ENCODE assay signal across 9 mouse cellular contexts in the genomic region with DNA sequence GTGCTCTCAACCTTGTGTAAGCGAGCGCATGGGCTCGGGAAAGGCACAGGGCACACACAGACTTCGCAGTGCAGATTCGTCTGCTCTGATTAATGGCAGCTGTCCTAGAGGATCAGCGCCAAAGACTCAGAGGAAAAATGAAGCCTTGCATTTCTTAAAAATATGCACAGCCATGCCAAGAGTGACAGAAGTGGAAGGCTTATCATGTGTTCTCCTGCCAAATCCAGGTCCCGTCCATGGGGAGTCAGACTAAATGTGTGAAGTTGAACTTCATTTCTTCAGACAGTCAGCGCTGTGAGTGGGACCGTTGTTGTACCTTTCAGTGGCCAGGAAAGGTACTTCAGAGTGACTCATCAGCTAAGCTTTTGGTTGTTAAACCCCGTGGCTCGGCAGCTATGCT. TPM values are rescaled to one million over a fixed set of nuclear protein-coding genes. Genes with fewer than 3 reads are reported as not detected.
DNase-seq lines count a peak whose midpoint lies in the region; ATAC-seq and TF ChIP-seq lines count a peak whose summit lies in the region.
"Had no signal": no experiment of that assay in that cellular context is flagged by ENCODE, and none has a peak within 500 bp of the region (broad histone marks: within the 10 kb centered on the region; RNA-seq: fewer than 3 reads in every experiment).

No protein-coding gene starts in this region.

- DNase-seq in hindbrain, embryonic 14.5 days (ENCODE audit: low spot score): no peak
- DNase-seq in cerebellum, adult 2 months: peak; percentile 57 to 75
- no peak for DNase-seq in thymus, adult 2 months
- DNase-seq in thymus, postnatal 10 days (ENCODE audit: low spot score in 2 of 2): no peak
- no peak for DNase-seq in left cerebral cortex, postnatal 10 days (ENCODE audit: extremely low spot score in 1 of 2, low spot score in 2 of 2)

- H3K4me1 ChIP-seq in hindbrain, embryonic 16.5 days (ENCODE audit: control insufficient read depth, insufficient read depth, low read depth, low read length): peaks cover 32% of the 10 kb centered on the region
- peaks cover 45% of the 10 kb centered on the region for H3K4me1 ChIP-seq in hindbrain, embryonic 14.5 days (replicated peaks; ENCODE audit: control insufficient read depth, insufficient read depth, low read length)
- peaks cover 92% of the 10 kb centered on the region for H3K4me1 ChIP-seq in E14TG2a.4 (replicated peaks; ENCODE audit: low read depth, low read length)
- H3K4me1 ChIP-seq in cerebellum, adult 2 months (ENCODE audit: control insufficient read depth, insufficient read depth, low read length): peaks cover 9% of the 10 kb centered on the region
- peaks cover 69% of the 10 kb centered on the region for H3K4me1 ChIP-seq in heart, embryonic 16.5 days (ENCODE audit: control insufficient read depth, insufficient read depth, low read length)
- peaks cover 5% of the 10 kb centered on the region for H3K4me1 ChIP-seq in thymus, adult 2 months (replicated peaks; ENCODE audit: control insufficient read depth, insufficient read depth, low read length)

- H3K27me3 ChIP-seq in hindbrain, embryonic 16.5 days (replicated peaks; ENCODE audit: control insufficient read depth, insufficient read depth, low read length): no peaks in the 10 kb centered on the region
- H3K27me3 ChIP-seq in hindbrain, embryonic 14.5 days (ENCODE audit: control insufficient read depth, insufficient read depth, low read length): no peaks in the 10 kb centered on the region
- H3K27me3 ChIP-seq in E14TG2a.4 (ENCODE audit: insufficient read depth, low read length): no peaks in the 10 kb centered on the region
- no peaks in the 10 kb centered on the region for H3K27me3 ChIP-seq in cerebellum, adult 2 months (ENCODE audit: control insufficient read depth, insufficient read depth, low read length)
- H3K27me3 ChIP-seq in heart, embryonic 16.5 days (ENCODE audit: control insufficient read depth, insufficient read depth, low read length): no peaks in the 10 kb centered on the region
- H3K27me3 ChIP-seq in thymus, adult 2 months (ENCODE audit: control insufficient read depth, insufficient read depth, low read length): no peaks in the 10 kb centered on the region

- peak; percentile 48; the same call in 1 of the 2 replicates for ATAC-seq in hindbrain, embryonic 16.5 days
- no peak for ATAC-seq in hindbrain, embryonic 14.5 days (ENCODE audit: low FRiP score)
- ATAC-seq in heart, embryonic 16.5 days (replicated peaks; ENCODE audit: extremely low read depth, insufficient read depth, low FRiP score): peak; percentile 33

- intact Hi-C loops in left cerebral cortex, postnatal 10 days (cut with DNase I): loop anchor here (5.0 kb wide), 1 partner anchor 135 kb away; no protein-coding TSS in a partner anchor

- H3K36me3 ChIP-seq in hindbrain, embryonic 16.5 days (ENCODE audit: control insufficient read depth, insufficient read depth, low read length): no peaks in the 10 kb centered on the region
- no peaks in the 10 kb centered on the region for H3K36me3 ChIP-seq in hindbrain, embryonic 14.5 days (replicated peaks; ENCODE audit: control insufficient read depth, insufficient read depth)
- peaks cover 59% of the 10 kb centered on the region for H3K36me3 ChIP-seq in E14TG2a.4 (ENCODE audit: insufficient read depth, low read length)
- no peaks in the 10 kb centered on the region for H3K36me3 ChIP-seq in heart, embryonic 16.5 days (ENCODE audit: control insufficient read depth, insufficient read depth)
- H3K36me3 ChIP-seq in thymus, adult 2 months (ENCODE audit: control insufficient read depth, insufficient read depth, low read length): no peaks in the 10 kb centered on the region
- H3K36me3 ChIP-seq: G1E had no signal

- no peak overlapping the region for H3K4me3 ChIP-seq in hindbrain, embryonic 16.5 days (ENCODE audit: low read length)
- no peak overlapping the region for H3K4me3 ChIP-seq in hindbrain, embryonic 14.5 days (replicated peaks; ENCODE audit: low read length)
- H3K4me3 ChIP-seq in E14TG2a.4 (replicated peaks; ENCODE audit: low read length): 0 out of 2 replicates have a peak overlapping the region, but pooled peaks have one; percentile 13
- H3K4me3 ChIP-seq in cerebellum, adult 2 months (replicated peaks; ENCODE audit: insufficient read depth, low read depth, low read length): no peak overlapping the region
- peak overlapping the region; percentile 7 for H3K4me3 ChIP-seq in heart, embryonic 16.5 days (ENCODE audit: low read length)
- H3K4me3 ChIP-seq in thymus, adult 2 months (ENCODE audit: control insufficient read depth, insufficient read depth, low read length): no peak overlapping the region

- H3K9ac ChIP-seq in hindbrain, embryonic 16.5 days (ENCODE audit: low read depth, low read length): no peak overlapping the region
- H3K9ac ChIP-seq in hindbrain, embryonic 14.5 days: no peak overlapping the region
- H3K9ac ChIP-seq in heart, embryonic 16.5 days (ENCODE audit: low read length): no peak overlapping the region; the same call in 1 of the 2 replicates

- H3K27ac ChIP-seq in hindbrain, embryonic 16.5 days (ENCODE audit: low read depth, low read length): no peak overlapping the region
- H3K27ac ChIP-seq in hindbrain, embryonic 14.5 days: no peak overlapping the region
- no peak overlapping the region for H3K27ac ChIP-seq in cerebellum, adult 2 months (ENCODE audit: insufficient read depth, low read length)
- peak overlapping the region; percentile 80 for H3K27ac ChIP-seq in heart, embryonic 16.5 days (ENCODE audit: low read length)
- no peak overlapping the region for H3K27ac ChIP-seq in thymus, adult 2 months (ENCODE audit: control insufficient read depth, insufficient read depth, low read length)

- TF ChIP-seq CTCF in E14TG2a.4 (conservative IDR thresholded peaks at IDR 0.05; ENCODE audit: low read length): no peak
- TF ChIP-seq CTCF in cerebellum, adult 2 months (IDR thresholded peaks at IDR 0.05; ENCODE audit: borderline replicate concordance, insufficient read depth, low read depth, low read length): 0 out of 2 replicates have a peak, but pooled peaks have one; percentile 12
- no peak for TF ChIP-seq CTCF in thymus, adult 2 months (IDR thresholded peaks at IDR 0.05; ENCODE audit: borderline replicate concordance, control insufficient read depth, extremely low read depth, insufficient read depth, low read length, poor library complexity)

- 57% methylated on average over 11 of the region's 11 CpGs for WGBS in hindbrain, embryonic 16.5 days
- 65% methylated on average over 11 of the region's 11 CpGs for WGBS in hindbrain, embryonic 14.5 days
- WGBS in cerebellum, adult 2 months: 13% methylated on average over 11 of the region's 11 CpGs
- 25% methylated on average over 11 of the region's 11 CpGs for WGBS in heart, embryonic 16.5 days
- WGBS in thymus, adult 2 months: 89% methylated on average over 11 of the region's 11 CpGs

- no peak for TF ChIP-seq POLR2A in cerebellum, adult 2 months (IDR thresholded peaks at IDR 0.05; ENCODE audit: borderline replicate concordance, insufficient read depth, low read length)
- no peak for TF ChIP-seq POLR2A in thymus, adult 2 months (IDR thresholded peaks at IDR 0.05; ENCODE audit: control insufficient read depth, extremely low read depth, insufficient read depth, low read length, poor library complexity)

- H3K9me3 ChIP-seq in hindbrain, embryonic 16.5 days (ENCODE audit: control insufficient read depth, low read length): no peaks in the 10 kb centered on the region
- H3K9me3 ChIP-seq in hindbrain, embryonic 14.5 days (ENCODE audit: control insufficient read depth, low read length): no peaks in the 10 kb centered on the region
- no peaks in the 10 kb centered on the region for H3K9me3 ChIP-seq in E14TG2a.4 (ENCODE audit: low read length)
- no peaks in the 10 kb centered on the region for H3K9me3 ChIP-seq in heart, embryonic 16.5 days (replicated peaks; ENCODE audit: control insufficient read depth, low read length)
- H3K9me3 ChIP-seq: G1E had no signal

- no peak overlapping the region for H3K4me2 ChIP-seq in hindbrain, embryonic 16.5 days (ENCODE audit: low read length)
- no peak overlapping the region for H3K4me2 ChIP-seq in hindbrain, embryonic 14.5 days (replicated peaks)
- H3K4me2 ChIP-seq in heart, embryonic 16.5 days (ENCODE audit: low read depth, low read length): peak overlapping the region; percentile 55

RNA-seq across cellular contexts. Expression of a gene that starts 7.9 kb away (rescaled TPM):
- 120 and 121 TPM in 2 replicates for polyA plus RNA-seq in hindbrain, embryonic 16.5 days (2015; fragmentation: Nextera tagmentation; extraction: Ambion mirVana)
- 122 and 128 TPM in 2 replicates for polyA plus RNA-seq in hindbrain, embryonic 14.5 days (2014; fragmentation: Nextera tagmentation; extraction: Ambion mirVana)
- 14.1 and 14.3 TPM in 2 replicates for polyA plus RNA-seq in cerebellum, adult 2 months (2012; rRNA removed)
- 394 and 432 TPM in 2 replicates for polyA plus RNA-seq in heart, embryonic 16.5 days (2015; fragmentation: Nextera tagmentation; extraction: Ambion mirVana)
- polyA plus RNA-seq in thymus, adult 2 months (2012; rRNA removed): 10.9 and 16.3 TPM in 2 replicates
- 10 to 100 TPM; 49.6 to 51.0 TPM for total RNA-seq in left cerebral cortex, postnatal 10 days (2021)
- polyA plus RNA-seq: G1E had no signal

Comparison
In these comparisons a context has a peak if more than half of its experiments do, and no peak if none do; other contexts are left out.
1. H3K4me3 ChIP-seq: peak in E14TG2a.4 (single experiment) and heart, embryonic 16.5 days (single experiment); none in hindbrain, embryonic 16.5 days (single experiment), hindbrain, embryonic 14.5 days (single experiment), cerebellum, adult 2 months (single experiment) and thymus, adult 2 months (single experiment).
2. DNase-seq: peak in cerebellum, adult 2 months (2 of 2); none in hindbrain, embryonic 14.5 days (single experiment), thymus, adult 2 months (single experiment), thymus, postnatal 10 days (0 of 2) and left cerebral cortex, postnatal 10 days (0 of 2).